Mouse (Mus musculus) cerebellum, adult 2 months (tissue): Measurements from ENCODE around the gene Fancl.

ENCODE experiments used
- CTCF ChIP-seq: fragments of 200-500 bp; IDR thresholded peaks from 2 replicates; pipeline ENCODE4 v1.5.1; 2011; ENCODE audit warnings: low read depth, mild to moderate bottlenecking, control low read depth, low read length, moderate library complexity, borderline replicate concordance; ENCODE audit not compliant: insufficient read depth
- POLR2A ChIP-seq: fragments of 200-500 bp; IDR thresholded peaks from 2 replicates; pipeline ENCODE4 v1.6.1; 2011; ENCODE audit warnings: low read length, control low read depth, borderline replicate concordance; ENCODE audit not compliant: insufficient read depth

DNA sequence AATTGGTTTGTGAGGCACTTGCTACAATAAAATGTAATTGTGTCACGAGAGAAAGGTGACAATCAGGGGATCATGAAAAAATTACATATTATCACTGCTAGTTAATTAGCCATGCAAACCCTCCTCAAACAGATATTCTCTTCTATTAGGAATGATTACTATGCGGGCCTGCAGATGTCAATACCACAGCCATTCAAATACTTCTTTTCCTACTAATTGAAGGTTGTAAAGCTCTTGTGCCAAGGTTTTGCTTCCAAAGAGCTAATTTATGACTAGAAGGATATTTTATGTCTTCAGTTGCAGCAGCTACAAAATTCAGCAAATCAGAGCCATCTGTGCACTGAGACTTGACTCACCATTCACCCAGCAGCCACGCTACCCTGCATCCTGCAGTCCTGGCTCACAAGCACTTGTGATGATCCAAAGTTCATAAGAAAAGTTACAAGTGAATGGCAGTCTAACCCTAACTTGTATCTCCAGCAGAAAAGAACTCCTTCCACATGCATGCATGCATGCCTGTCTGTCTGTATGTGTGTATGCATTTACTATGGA is 95.8 kb downstream of the Fancl start:
- no peak for TF ChIP-seq POLR2A
- TF ChIP-seq CTCF = no peak
